Mouse (Mus musculus) forebrain, embryonic 12.5 days (tissue): Measurements from ENCODE around the gene Frmd4a. TPM values are rescaled to one million over a fixed set of nuclear protein-coding genes. Genes with fewer than 3 reads are reported as not detected.

ENCODE experiments used
- ATAC-seq: fragments of 200-750 bp; cut with Nextera tagmentation; 2 replicates; pipeline ENCODE4 v1.8.0; 2017; ENCODE audit warnings: moderate TSS enrichment; ENCODE audit not compliant: low FRiP score
- H3K27ac ChIP-seq: fragments of 300-500 bp; sonication (generic); 2 replicates; pipeline ENCODE4 v1.5.1; 2016; ENCODE audit warnings: mild to moderate bottlenecking
- H3K27me3 ChIP-seq: fragments of 300-500 bp; sonication (generic); 2 replicates; pipeline ENCODE4 v1.6.1; 2016; ENCODE audit warnings: mild to moderate bottlenecking
- H3K36me3 ChIP-seq: fragments of 300-500 bp; sonication (generic); replicated peaks from 2 replicates; pipeline ENCODE4 v1.6.1; 2016; ENCODE audit warnings: mild to moderate bottlenecking
- H3K4me1 ChIP-seq: fragments of 300-500 bp; sonication (generic); 2 replicates; pipeline ENCODE4 v1.6.1; 2016
- H3K4me2 ChIP-seq: fragments of 300-500 bp; sonication (generic); 2 replicates; pipeline ENCODE4 v1.6.1; 2016; ENCODE audit warnings: mild to moderate bottlenecking, moderate library complexity
- H3K4me3 ChIP-seq: fragments of 300-500 bp; sonication (generic); replicated peaks from 2 replicates; pipeline ENCODE4 v1.5.1; 2016; ENCODE audit warnings: mild to moderate bottlenecking
- H3K9ac ChIP-seq: fragments of 300-500 bp; sonication (generic); 2 replicates; pipeline ENCODE4 v1.6.1; 2016; ENCODE audit warnings: mild to moderate bottlenecking
- H3K9me3 ChIP-seq: fragments of 300-500 bp; sonication (generic); 2 replicates; pipeline ENCODE4 v1.6.1; 2016
- WGBS: fragments of 180-500 bp; shearing (Covaris S2); methylation state at CpG from one replicate; pipeline ENCODE4 v1.1.7; 2016; 5-methylcytosine and 5-hydroxymethylcytosine counted together
- polyA plus RNA-seq: library from polyadenylated mRNA; unstranded; fragments of >200 nt; fragmentation: Nextera tagmentation; extraction: Ambion mirVana; gene quantifications from 2 replicates; pipeline ENCODE4 v1.2.1, GENCODE M21; 2016

Frmd4a gene
- polyA plus RNA-seq, 1 experiment from 2014 or later: 51.3 TPM

GRCm38 (mm10) chr2:4472760-4473480 lies 455.4 kb downstream of the Frmd4a start:
- no peaks in the 10 kb centered on the region for H3K27me3 ChIP-seq
- no peak overlapping the region for H3K4me3 ChIP-seq
- H3K36me3 ChIP-seq: peaks cover 11% of the 10 kb centered on the region
- peaks cover 5% of the 10 kb centered on the region; the same call in 1 of the 2 replicates for H3K9me3 ChIP-seq
- no peak overlapping the region for H3K9ac ChIP-seq
- peaks cover 14% of the 10 kb centered on the region; the same call in 1 of the 2 replicates for H3K4me1 ChIP-seq
- 78% methylated on average over 7 of the region's 7 CpGs for WGBS
- no peak for ATAC-seq
- no peak overlapping the region for H3K27ac ChIP-seq
- H3K4me2 ChIP-seq: no peak overlapping the region

- no peak overlapping the region for H3K27ac ChIP-seq
- H3K4me3 ChIP-seq: no peak overlapping the region
- H3K4me2 ChIP-seq: no peak overlapping the region
- peaks cover 11% of the 10 kb centered on the region; the same call in 1 of the 2 replicates for H3K36me3 ChIP-seq
- ATAC-seq: no peak
- 77% methylated on average over 8 of the region's 8 CpGs for WGBS
- H3K27me3 ChIP-seq: no peaks in the 10 kb centered on the region
- H3K4me1 ChIP-seq: peaks cover 14% of the 10 kb centered on the region; the same call in 1 of the 2 replicates
- H3K9me3 ChIP-seq: peaks cover 2% of the 10 kb centered on the region; the same call in 1 of the 2 replicates
- H3K9ac ChIP-seq: no peak overlapping the region
Measured at GRCm38 (mm10) chr2:4473866-4474538, 456.5 kb downstream of the Frmd4a start.

- H3K4me2 ChIP-seq: no peak overlapping the region
- H3K27ac ChIP-seq: no peak overlapping the region
- H3K27me3 ChIP-seq: no peaks in the 10 kb centered on the region
- no peaks in the 10 kb centered on the region for H3K9me3 ChIP-seq
- peaks cover 14% of the 10 kb centered on the region; the same call in 1 of the 2 replicates for H3K4me1 ChIP-seq
- H3K4me3 ChIP-seq: no peak overlapping the region
- peaks cover 11% of the 10 kb centered on the region; the same call in 1 of the 2 replicates for H3K36me3 ChIP-seq
- H3K9ac ChIP-seq: no peak overlapping the region
- no peak for ATAC-seq
Measured at GRCm38 (mm10) chr2:4474539-4474937, 457.0 kb downstream of the Frmd4a start.

- no peaks in the 10 kb centered on the region for H3K27me3 ChIP-seq
- H3K4me2 ChIP-seq: no peak overlapping the region
- no peak overlapping the region for H3K27ac ChIP-seq
- H3K36me3 ChIP-seq: peaks cover 11% of the 10 kb centered on the region; the same call in 1 of the 2 replicates
- no peaks in the 10 kb centered on the region for H3K9me3 ChIP-seq
- no peak overlapping the region for H3K9ac ChIP-seq
- WGBS: 61% methylated on average over 4 of the region's 4 CpGs
- peaks cover 15% of the 10 kb centered on the region; the same call in 1 of the 2 replicates for H3K4me1 ChIP-seq
- ATAC-seq: no peak
- no peak overlapping the region for H3K4me3 ChIP-seq
Measured at GRCm38 (mm10) chr2:4475991-4476390, 458.5 kb downstream of the Frmd4a start.

GRCm38 (mm10) chr2:4476608-4477007 lies 459.1 kb downstream of the Frmd4a start:
- no peak for ATAC-seq
- no peaks in the 10 kb centered on the region for H3K27me3 ChIP-seq
- H3K27ac ChIP-seq: no peak overlapping the region
- H3K9ac ChIP-seq: no peak overlapping the region
- no peak overlapping the region for H3K4me2 ChIP-seq
- peaks cover 11% of the 10 kb centered on the region; the same call in 1 of the 2 replicates for H3K36me3 ChIP-seq
- H3K9me3 ChIP-seq: no peaks in the 10 kb centered on the region
- 94% methylated on average over 5 of the region's 5 CpGs for WGBS
- peaks cover 17% of the 10 kb centered on the region; the same call in 1 of the 2 replicates for H3K4me1 ChIP-seq
- H3K4me3 ChIP-seq: no peak overlapping the region

GRCm38 (mm10) chr2:4477311-4477710 lies 459.8 kb downstream of the Frmd4a start:
- WGBS: 86% methylated on average over 5 of the region's 5 CpGs
- H3K4me2 ChIP-seq: no peak overlapping the region
- H3K27ac ChIP-seq: no peak overlapping the region
- H3K4me1 ChIP-seq: peaks cover 11% of the 10 kb centered on the region; the same call in 1 of the 2 replicates
- H3K4me3 ChIP-seq: no peak overlapping the region
- no peak for ATAC-seq
- H3K36me3 ChIP-seq: peaks cover 14% of the 10 kb centered on the region; the same call in 1 of the 2 replicates
- no peaks in the 10 kb centered on the region for H3K9me3 ChIP-seq
- no peak overlapping the region for H3K9ac ChIP-seq
- no peaks in the 10 kb centered on the region for H3K27me3 ChIP-seq

GRCm38 (mm10) chr2:4480180-4480579 lies 462.7 kb downstream of the Frmd4a start:
- no peak overlapping the region for H3K4me2 ChIP-seq
- H3K4me3 ChIP-seq: no peak overlapping the region
- no peaks in the 10 kb centered on the region for H3K9me3 ChIP-seq
- peaks cover 22% of the 10 kb centered on the region; the same call in 1 of the 2 replicates for H3K36me3 ChIP-seq
- WGBS: 92% methylated on average over 5 of the region's 5 CpGs
- no peak overlapping the region for H3K9ac ChIP-seq
- no peaks in the 10 kb centered on the region for H3K27me3 ChIP-seq
- peaks cover 3% of the 10 kb centered on the region; the same call in 1 of the 2 replicates for H3K4me1 ChIP-seq
- ATAC-seq: no peak
- no peak overlapping the region for H3K27ac ChIP-seq

GRCm38 (mm10) chr2:4481154-4481553 lies 463.6 kb downstream of the Frmd4a start:
- no peaks in the 10 kb centered on the region for H3K27me3 ChIP-seq
- H3K9ac ChIP-seq: no peak overlapping the region
- H3K4me3 ChIP-seq: no peak overlapping the region
- H3K36me3 ChIP-seq: peaks cover 24% of the 10 kb centered on the region; the same call in 1 of the 2 replicates
- H3K4me2 ChIP-seq: no peak overlapping the region
- H3K4me1 ChIP-seq: peaks cover 3% of the 10 kb centered on the region; the same call in 1 of the 2 replicates
- ATAC-seq: no peak
- no peaks in the 10 kb centered on the region for H3K9me3 ChIP-seq
- WGBS: 83% methylated on average over 11 of the region's 11 CpGs
- H3K27ac ChIP-seq: no peak overlapping the region

GRCm38 (mm10) chr2:4486185-4486584 lies 468.7 kb downstream of the Frmd4a start:
- no peak for ATAC-seq
- H3K36me3 ChIP-seq: peaks cover 24% of the 10 kb centered on the region

GRCm38 (mm10) chr2:4487280-4487679 lies 469.8 kb downstream of the Frmd4a start:
- ATAC-seq: no peak
- H3K9ac ChIP-seq: no peak overlapping the region
- no peaks in the 10 kb centered on the region for H3K27me3 ChIP-seq
- WGBS: 83% methylated on average over 2 of the region's 2 CpGs
- peaks cover 21% of the 10 kb centered on the region for H3K36me3 ChIP-seq
- H3K4me1 ChIP-seq: peaks cover 24% of the 10 kb centered on the region
- H3K27ac ChIP-seq: no peak overlapping the region
- no peak overlapping the region for H3K4me3 ChIP-seq
- no peaks in the 10 kb centered on the region for H3K9me3 ChIP-seq
- no peak overlapping the region for H3K4me2 ChIP-seq

More at GRCm38 (mm10) chr2:4486185-4486584, 468.7 kb downstream of the Frmd4a start:
- WGBS: 88% methylated on average over 5 of the region's 5 CpGs
- 0 out of 2 replicates have a peak overlapping the region, but pooled peaks have one; percentile 36 for H3K27ac ChIP-seq
- H3K27me3 ChIP-seq: no peaks in the 10 kb centered on the region
- H3K9ac ChIP-seq: no peak overlapping the region
- H3K4me1 ChIP-seq: peaks cover 13% of the 10 kb centered on the region
- no peaks in the 10 kb centered on the region for H3K9me3 ChIP-seq
- H3K4me2 ChIP-seq: no peak overlapping the region
- no peak overlapping the region for H3K4me3 ChIP-seq

- Histone ChIP-seq H3K27ac (no peak overlapping the region), H3K4me3 (no peak overlapping the region), H3K4me2 (no peak overlapping the region), H3K9me3 (no peaks in the 10 kb centered on the region), H3K9ac (no peak overlapping the region), H3K36me3 (peaks cover 7% of the 10 kb centered on the region; the same call in 1 of the 2 replicates), H3K4me1 (peaks cover 36% of the 10 kb centered on the region), H3K27me3 (no peaks in the 10 kb centered on the region)
- ATAC-seq: no peak
- WGBS: 77% methylated on average over 5 of the region's 5 CpGs
Measured at GRCm38 (mm10) chr2:4490845-4491244, 473.3 kb downstream of the Frmd4a start.
